Mouse (Mus musculus) lung, embryonic 16.5 days (tissue): Measurements from ENCODE around the gene Ccnd3. TPM values are rescaled to one million over a fixed set of nuclear protein-coding genes. Genes with fewer than 3 reads are reported as not detected.
A peak's percentile ranks its signal among the peaks of the same experiment; 100 is the strongest.

Source experiments
- ATAC-seq: fragments of 200-750 bp; cut with Nextera tagmentation; 2 replicates; pipeline ENCODE4 v1.8.0; 2017; ENCODE audit warnings: low read depth, mild to moderate bottlenecking, moderate library complexity
- H3K27ac ChIP-seq: fragments of 300-500 bp; sonication (generic); 2 replicates; pipeline ENCODE4 v1.5.1; 2014; ENCODE audit warnings: mild to moderate bottlenecking, control low read depth, low read length
- H3K27me3 ChIP-seq: fragments of 300-500 bp; sonication (generic); 2 replicates; pipeline ENCODE4 v1.6.1; 2014; ENCODE audit warnings: low read depth, low read length, mixed read lengths; ENCODE audit not compliant: control insufficient read depth, insufficient read depth
- H3K36me3 ChIP-seq: fragments of 300-500 bp; sonication (generic); 2 replicates; pipeline ENCODE4 v1.6.1; 2014; ENCODE audit warnings: low read length; ENCODE audit not compliant: control insufficient read depth, insufficient read depth
- H3K4me1 ChIP-seq: fragments of 300-500 bp; sonication (generic); replicated peaks from 2 replicates; pipeline ENCODE4 v1.6.1; 2014; ENCODE audit warnings: low read length, mixed read lengths; ENCODE audit not compliant: control insufficient read depth, insufficient read depth
- H3K4me2 ChIP-seq: fragments of 300-500 bp; sonication (generic); 2 replicates; pipeline ENCODE4 v1.6.1; 2014; ENCODE audit warnings: low read depth, low read length, control low read depth
- H3K4me3 ChIP-seq: fragments of 300-500 bp; sonication (generic); 2 replicates; pipeline ENCODE4 v1.5.1; 2014; ENCODE audit warnings: mild to moderate bottlenecking, low read length, control low read depth
- H3K9ac ChIP-seq: fragments of 300-500 bp; sonication (generic); 2 replicates; pipeline ENCODE4 v1.6.1; 2014; ENCODE audit warnings: low read length, control low read depth
- H3K9me3 ChIP-seq: fragments of 300-500 bp; sonication (generic); 2 replicates; pipeline ENCODE4 v1.6.1; 2016; ENCODE audit warnings: low read length; ENCODE audit not compliant: control insufficient read depth
- WGBS: fragments of 180-500 bp; shearing (Covaris S2); extraction: QIAGEN DNeasy Blood & Tissue Kit; methylation state at CpG from one replicate; pipeline ENCODE4 v1.1.7; 2014; 5-methylcytosine and 5-hydroxymethylcytosine counted together
- polyA plus RNA-seq: library from polyadenylated mRNA; unstranded; fragments of >200 nt; fragmentation: Nextera tagmentation; extraction: Ambion mirVana; gene quantifications from 2 replicates; pipeline ENCODE4 v1.2.1, GENCODE M21; 2015

Ccnd3 gene
- polyA plus RNA-seq, 1 experiment from 2014 or later, result 258 TPM

DNA sequence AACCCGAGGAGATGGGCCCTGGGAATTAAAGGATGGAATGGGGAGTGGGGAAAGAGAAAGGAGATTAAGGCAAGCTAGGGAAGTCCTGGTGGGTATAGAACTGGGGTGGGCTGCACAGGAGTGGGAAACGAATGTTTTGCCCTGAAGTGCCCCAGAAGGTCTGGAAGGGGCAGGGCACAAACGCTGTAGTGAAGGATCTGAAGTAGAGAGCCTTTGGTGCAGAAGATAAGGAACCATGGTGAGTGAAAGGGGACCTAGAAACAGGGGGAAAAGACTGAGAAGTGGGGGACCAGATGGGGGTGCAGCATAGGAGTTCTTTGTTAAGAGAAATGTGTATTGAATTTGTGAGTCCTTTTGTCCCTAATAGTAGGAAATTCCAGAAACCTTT lies 125.8 kb downstream of the Ccnd3 start, which contains the start of gene Usp49:
Gene Usp49 (plus strand): TSS at position 13 of the 388 bp plus-strand sequence.
- Histone ChIP-seq H3K36me3 (0 out of 2 replicates have a peak, but pooled peaks cover 2% of the 10 kb centered on the region), H3K9ac (peak within 1 kb of the TSS; percentile 79), H3K9me3 (no peaks in the 10 kb centered on the region), H3K4me2 (peak within 1 kb of the TSS; percentile 97), H3K27me3 (no peaks in the 10 kb centered on the region), H3K4me3 (peak within 1 kb of the TSS; percentile 79), H3K4me1 (peaks cover 17% of the 10 kb centered on the region), H3K27ac (peak within 1 kb of the TSS; percentile 93)
- WGBS, result 1% methylated on average over 3 of the region's 3 CpGs
- no peak for ATAC-seq

DNA sequence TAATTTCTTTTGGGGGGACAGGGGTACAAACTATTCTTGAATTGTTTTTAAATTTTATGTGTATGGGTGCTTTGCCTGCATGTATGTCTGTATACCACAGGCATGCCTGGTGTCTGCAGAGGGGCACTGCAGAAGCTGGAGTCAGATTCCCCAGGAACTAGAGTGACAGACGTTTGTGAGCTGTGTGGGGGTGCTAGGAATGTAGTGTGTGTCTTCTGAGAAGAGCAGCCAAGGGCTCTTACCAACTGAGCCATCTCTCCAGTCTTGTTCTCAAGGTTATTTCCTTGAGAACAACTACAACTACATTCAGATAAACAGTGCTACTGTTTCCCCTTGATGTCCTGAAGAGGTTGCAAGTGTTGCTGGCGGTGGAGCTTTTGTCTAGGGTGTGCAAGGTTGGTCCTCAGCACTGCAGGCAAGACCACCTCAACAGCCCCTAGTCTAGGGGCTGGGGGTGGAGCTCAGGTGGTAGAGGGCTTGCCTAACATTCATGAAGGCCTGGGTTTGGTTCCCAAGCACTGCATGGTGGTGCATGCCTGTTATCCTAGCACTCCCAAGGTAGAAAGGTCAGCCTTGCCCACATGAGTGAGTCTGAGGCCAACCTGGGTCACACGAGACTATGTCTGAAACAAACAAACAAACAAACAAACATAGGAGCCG lies 127.5 kb downstream of the Ccnd3 start:
- no peaks in the 10 kb centered on the region for H3K9me3 ChIP-seq
- no peak for ATAC-seq
- H3K9ac ChIP-seq, result no peak overlapping the region
- no peaks in the 10 kb centered on the region for H3K27me3 ChIP-seq
- H3K36me3 ChIP-seq, result no peaks in the 10 kb centered on the region
- WGBS, result 57% methylated on average over 4 of the region's 4 CpGs
- H3K27ac ChIP-seq, result no peak overlapping the region
- H3K4me2 ChIP-seq, result no peak overlapping the region
- peaks cover 17% of the 10 kb centered on the region for H3K4me1 ChIP-seq
- no peak overlapping the region for H3K4me3 ChIP-seq

DNA sequence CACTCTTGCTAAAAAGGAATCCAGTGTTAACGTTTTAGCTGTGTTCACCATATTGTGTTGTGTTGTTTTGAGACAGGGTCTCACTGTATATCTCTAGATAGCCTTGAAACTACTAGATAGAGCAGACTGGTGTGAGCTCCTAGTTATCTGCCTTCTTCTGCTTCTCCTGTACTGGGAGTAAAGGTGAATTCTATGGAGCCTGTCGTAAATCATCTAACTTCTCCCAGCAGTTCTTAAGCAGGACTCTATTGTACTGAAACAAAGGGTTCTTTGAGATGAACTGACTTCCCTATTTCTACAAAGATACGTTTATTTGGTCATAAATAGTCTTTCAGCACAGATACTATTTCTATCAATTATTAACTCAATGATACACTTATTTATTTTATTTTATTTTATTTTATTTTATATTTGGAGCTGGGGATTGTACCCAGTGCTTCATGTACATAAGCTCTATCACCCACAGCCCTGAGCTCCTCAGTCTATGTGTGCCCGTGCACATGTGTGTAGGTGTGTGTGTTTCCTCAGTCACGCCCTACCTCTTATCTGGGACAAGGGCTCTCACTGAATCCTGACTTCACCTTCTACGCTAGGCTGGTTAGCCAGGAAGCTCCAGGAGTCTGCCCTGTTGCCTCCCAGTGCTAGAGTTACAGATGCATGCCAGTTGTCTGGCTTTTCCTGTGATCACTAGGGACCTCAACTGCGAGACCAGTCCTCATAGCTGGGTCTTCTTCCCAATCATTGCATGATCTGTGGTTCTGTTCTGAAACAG lies 129.3 kb downstream of the Ccnd3 start:
- Histone ChIP-seq H3K36me3 (no peaks in the 10 kb centered on the region), H3K4me1 (peaks cover 10% of the 10 kb centered on the region), H3K4me3 (no peak overlapping the region), H3K27me3 (no peaks in the 10 kb centered on the region), H3K4me2 (no peak overlapping the region), H3K9me3 (no peaks in the 10 kb centered on the region), H3K9ac (no peak overlapping the region), H3K27ac (no peak overlapping the region)
- 64% methylated on average over 7 of the region's 7 CpGs for WGBS
- ATAC-seq, result no peak

- no peak overlapping the region for H3K27ac ChIP-seq
- WGBS, result 72% methylated on average over 2 of the region's 2 CpGs
- no peaks in the 10 kb centered on the region for H3K4me1 ChIP-seq
- no peaks in the 10 kb centered on the region for H3K36me3 ChIP-seq
- H3K4me2 ChIP-seq, result no peak overlapping the region
- no peaks in the 10 kb centered on the region for H3K9me3 ChIP-seq
- H3K27me3 ChIP-seq, result no peaks in the 10 kb centered on the region
- H3K4me3 ChIP-seq, result no peak overlapping the region
- ATAC-seq, result no peak
- H3K9ac ChIP-seq, result no peak overlapping the region
Observed at GRCm38 (mm10) chr17:47642992-47643391, 138.1 kb downstream of the Ccnd3 start.

GRCm38 (mm10) chr17:47646683-47647082 lies 141.8 kb downstream of the Ccnd3 start:
- no peak overlapping the region for H3K27ac ChIP-seq
- H3K27me3 ChIP-seq, result no peaks in the 10 kb centered on the region
- H3K4me1 ChIP-seq, result no peaks in the 10 kb centered on the region
- H3K4me2 ChIP-seq, result no peak overlapping the region
- no peak overlapping the region for H3K4me3 ChIP-seq
- 67% methylated on average over 1 of the region's 1 CpGs for WGBS
- no peaks in the 10 kb centered on the region for H3K9me3 ChIP-seq
- ATAC-seq, result no peak
- no peak overlapping the region for H3K9ac ChIP-seq
- H3K36me3 ChIP-seq, result no peaks in the 10 kb centered on the region

DNA sequence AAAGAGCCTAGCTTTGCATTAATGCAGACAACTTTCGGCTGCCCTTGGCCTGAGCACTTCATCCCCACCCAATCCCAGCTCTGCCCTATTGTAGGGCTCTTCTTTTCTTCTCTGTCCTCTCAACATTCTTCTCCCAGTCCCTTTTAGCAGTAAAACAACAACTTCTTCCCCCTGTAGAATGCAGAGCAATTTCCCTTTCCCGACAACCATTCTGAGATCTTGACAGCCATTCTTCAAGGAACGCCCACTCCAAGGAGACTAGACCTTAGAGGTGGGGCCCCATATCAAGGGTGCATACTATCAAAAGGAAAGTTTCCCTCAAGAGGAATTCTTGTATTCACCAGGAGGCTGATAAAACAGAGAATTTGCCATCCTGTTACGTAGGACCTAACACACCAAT lies 144.1 kb downstream of the Ccnd3 start:
- H3K36me3 ChIP-seq, result no peaks in the 10 kb centered on the region
- no peak overlapping the region for H3K27ac ChIP-seq
- 49% methylated on average over 4 of the region's 4 CpGs for whole genome bisulfite sequencing
- no peaks in the 10 kb centered on the region for H3K9me3 ChIP-seq
- no peak overlapping the region for H3K9ac ChIP-seq
- H3K4me3 ChIP-seq, result no peak overlapping the region
- ATAC-seq, result no peak
- H3K27me3 ChIP-seq, result no peaks in the 10 kb centered on the region
- no peak overlapping the region for H3K4me2 ChIP-seq
- no peaks in the 10 kb centered on the region for H3K4me1 ChIP-seq

Other genes with a start within 250 kb of the Ccnd3 start
- gene Mrps10, start 136.2 kb upstream of the Ccnd3 start, polyA plus RNA-seq, result 68.7 and 72.4 TPM in 2 replicates
- 0.68 and 0.70 TPM in 2 replicates for gene Guca1b, start 119.7 kb upstream of the Ccnd3 start, polyA plus RNA-seq
- gene Guca1a, start 104.5 kb upstream of the Ccnd3 start, polyA plus RNA-seq, result 1.2 and 1.8 TPM in 2 replicates
- gene AI661453, start 68.4 kb upstream of the Ccnd3 start, polyA plus RNA-seq, result 1.8 and 2.3 TPM in 2 replicates
- not detected in 2 replicates for gene 1700001C19Rik, start 67.7 kb upstream of the Ccnd3 start, polyA plus RNA-seq
- 30.5 and 30.9 TPM in 2 replicates for gene Taf8, start 2.8 kb upstream of the Ccnd3 start, polyA plus RNA-seq
- gene Bysl, start 106.4 kb downstream of the Ccnd3 start, polyA plus RNA-seq, result 17.0 and 19.4 TPM in 2 replicates
- 50.1 and 51.6 TPM in 2 replicates for gene Med20, start 106.5 kb downstream of the Ccnd3 start, polyA plus RNA-seq
- 1.8 and 2.2 TPM in 2 replicates for gene Gm20517, start 106.5 kb downstream of the Ccnd3 start, polyA plus RNA-seq
- gene Usp49, start 125.6 kb downstream of the Ccnd3 start, polyA plus RNA-seq, result 2.5 and 2.6 TPM in 2 replicates
- 389 and 399 TPM in 2 replicates for gene Tomm6, start 183.3 kb downstream of the Ccnd3 start, polyA plus RNA-seq
- 5.1 TPM in 2 replicates for gene Frs3, start 184.0 kb downstream of the Ccnd3 start, polyA plus RNA-seq
- gene Gm21981, start 189.4 kb downstream of the Ccnd3 start, polyA plus RNA-seq, result 0.26 and 0.41 TPM in 2 replicates
- gene Prickle4, start 189.7 kb downstream of the Ccnd3 start, polyA plus RNA-seq, result 0.69 and 0.88 TPM in 2 replicates
- gene Pgc, start 221.8 kb downstream of the Ccnd3 start, polyA plus RNA-seq, result 22.5 and 26.8 TPM in 2 replicates
- gene Tfeb, start 232.0 kb downstream of the Ccnd3 start, polyA plus RNA-seq, result 13.1 and 13.7 TPM in 2 replicates